36 mouse cellular contexts compared by ENCODE assay signal in the genomic region with DNA sequence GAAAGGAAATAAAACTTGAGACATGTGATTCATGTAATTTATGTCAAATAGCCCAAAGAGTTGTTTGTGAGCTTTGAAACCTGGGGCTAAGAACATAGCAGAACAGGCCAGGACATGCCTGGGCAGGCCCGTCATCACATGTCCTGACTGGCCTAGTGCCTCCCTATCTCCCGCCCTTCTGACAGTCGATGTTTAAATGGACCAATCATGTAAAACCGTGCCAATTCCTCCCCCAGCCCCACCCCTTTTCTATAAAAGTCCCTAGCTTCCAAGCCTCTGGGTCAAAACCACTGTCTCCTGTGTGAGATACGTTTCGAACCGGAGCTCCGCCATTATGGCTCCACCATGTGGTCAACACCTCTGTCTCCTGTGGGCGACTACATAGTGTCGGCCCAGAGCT. TPM values are rescaled to one million over a fixed set of nuclear protein-coding genes. Genes with fewer than 3 reads are reported as not detected.
"Had no signal": no experiment of that assay in that cellular context is flagged by ENCODE, and none has a peak within 500 bp of the region (broad histone marks: within the 10 kb centered on the region; RNA-seq: fewer than 3 reads in every experiment).

No protein-coding gene starts in this region.

RNA-seq across cellular contexts. Expression of a gene that starts 15.8 kb away (rescaled TPM):
- total RNA-seq: heart, postnatal 10 days; heart, postnatal 14 days; heart, postnatal 25 days; heart, postnatal 36 days; heart, postnatal 4 days; hindbrain, postnatal 0 days; layer of hippocampus, adult 2 months; layer of hippocampus, adult 8-10 months; layer of hippocampus, postnatal 10 days; layer of hippocampus, postnatal 25 days; layer of hippocampus, postnatal 36 days; left cerebral cortex, adult 18-20 months; left cerebral cortex, adult 2 months; left cerebral cortex, adult 8-10 months had no signal
- polyA plus RNA-seq: heart, embryonic 13.5 days; heart, embryonic 14.5 days; heart, embryonic 15.5 days; heart, embryonic 16.5 days; heart, postnatal 0 days; hindbrain, embryonic 10.5 days; hindbrain, embryonic 11.5 days; hindbrain, embryonic 12.5 days; hindbrain, embryonic 13.5 days; hindbrain, embryonic 14.5 days; hindbrain, embryonic 15.5 days; hindbrain, embryonic 16.5 days; hindbrain, postnatal 0 days; inflammation-experienced regulatory T-cells, adult 6 months; intestine, embryonic 14.5 days; intestine, embryonic 15.5 days; intestine, embryonic 16.5 days; intestine, postnatal 0 days; kidney, embryonic 14.5 days; kidney, embryonic 15.5 days; kidney, embryonic 16.5 days; kidney, postnatal 0 days; large intestine, adult 2 months had no signal
